Mouse (Mus musculus): ENCODE measurements around the gene Mycbp. TPM values are rescaled to one million over a fixed set of nuclear protein-coding genes. Genes with fewer than 3 reads are reported as not detected.

The Mycbp gene
- total and polyA plus RNA-seq, 3 experiments, result 15.3 to 24.4 (median 24.1) TPM

DNA sequence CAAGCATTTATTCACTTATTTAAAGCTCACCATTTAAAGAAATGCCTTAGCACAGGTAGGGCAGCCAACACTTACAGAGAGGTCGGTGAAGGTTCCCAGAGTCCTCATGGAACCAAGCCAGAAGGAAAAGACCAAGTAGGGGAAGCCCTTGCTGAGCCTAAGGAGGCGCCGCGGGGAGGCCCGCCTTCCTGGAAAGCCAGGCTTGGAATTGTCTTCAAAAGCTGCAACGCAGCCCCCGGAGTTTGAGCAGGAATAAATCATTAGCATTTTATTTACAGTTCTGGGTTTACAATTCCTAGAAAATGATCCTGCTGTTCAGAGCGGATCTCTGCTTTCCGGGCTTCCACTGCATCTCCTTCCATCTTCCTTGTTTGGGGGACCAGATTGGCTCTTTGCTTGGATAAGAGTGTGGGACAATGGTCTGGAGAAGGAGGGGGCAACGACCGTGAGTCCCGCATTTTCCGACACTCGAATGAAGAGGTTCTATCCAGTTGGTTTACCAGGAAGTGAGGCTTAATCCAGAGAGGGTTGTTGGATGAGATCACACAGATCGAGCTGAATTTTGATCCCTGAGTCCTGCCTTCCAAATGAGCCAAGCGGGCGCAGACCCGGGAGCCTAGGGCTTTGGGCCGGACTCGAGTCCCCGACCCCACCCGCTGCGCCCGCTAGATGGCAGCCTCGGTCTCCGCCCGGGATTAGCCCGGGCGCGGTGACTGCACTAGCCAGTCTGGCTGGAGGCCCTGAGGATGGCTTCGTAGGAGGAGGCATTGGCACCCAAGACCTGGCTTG, 52.3 kb downstream of the Mycbp start:
- H3K4me3 ChIP-seq, result no peak overlapping the region
- no peak overlapping the region for H3K9ac ChIP-seq (ENCODE audit: low read depth, low read length)
- no peak overlapping the region for H3K27ac ChIP-seq
- peaks cover 4% of the 10 kb centered on the region; the same call in 1 of the 2 replicates for H3K4me1 ChIP-seq (ENCODE audit: control insufficient read depth, insufficient read depth, low read length)
- H3K79me2 ChIP-seq (replicated peaks; ENCODE audit: control insufficient read depth, insufficient read depth, low read length), result no peaks in the 10 kb centered on the region
- no peak for TF ChIP-seq EP300 (IDR thresholded peaks at IDR 0.05; ENCODE audit: insufficient read depth, low read depth, low read length)
- TF ChIP-seq POLR2A (IDR thresholded peaks at IDR 0.05; ENCODE audit: insufficient read depth, low read depth, low read length), result no peak
- peak; percentile 88 for TF ChIP-seq CTCF (IDR thresholded peaks at IDR 0.05)
- peaks cover 2% of the 10 kb centered on the region; the same call in 1 of the 2 replicates for H3K27me3 ChIP-seq (ENCODE audit: control insufficient read depth, insufficient read depth, low read length)
- WGBS, result 5% methylated on average over 31 of the region's 31 CpGs
- intact Hi-C loops (cut with DNase I), result loop anchor here (10.0 kb wide), 1 partner anchor 268 kb away; no protein-coding TSS in a partner anchor
- peak; percentile 65 to 82 for DNase-seq
- H3K36me3 ChIP-seq (ENCODE audit: control insufficient read depth, insufficient read depth, low read length), result no peaks in the 10 kb centered on the region

- Histone ChIP-seq H3K79me2 (replicated peaks; ENCODE audit: control insufficient read depth, insufficient read depth, low read length) (no peaks in the 10 kb centered on the region), H3K27ac (no peak overlapping the region), H3K27me3 (ENCODE audit: control insufficient read depth, insufficient read depth, low read length) (peaks cover 2% of the 10 kb centered on the region; the same call in 1 of the 2 replicates), H3K4me1 (ENCODE audit: control insufficient read depth, insufficient read depth, low read length) (peaks cover 4% of the 10 kb centered on the region; the same call in 1 of the 2 replicates), H3K9ac (ENCODE audit: low read depth, low read length) (no peak overlapping the region), H3K36me3 (ENCODE audit: control insufficient read depth, insufficient read depth, low read length) (no peaks in the 10 kb centered on the region), H3K4me3 (no peak overlapping the region)
- no peak for DNase-seq
- TF ChIP-seq CTCF (IDR thresholded peaks at IDR 0.05), result no peak
- TF ChIP-seq POLR2A (IDR thresholded peaks at IDR 0.05; ENCODE audit: insufficient read depth, low read depth, low read length), result no peak
- no peak for TF ChIP-seq EP300 (IDR thresholded peaks at IDR 0.05; ENCODE audit: insufficient read depth, low read depth, low read length)
- WGBS, result 62% methylated on average over 4 of the region's 4 CpGs
- intact Hi-C loops (cut with DNase I), result loop anchor here (10.0 kb wide), 1 partner anchor 267 kb away; no protein-coding TSS in a partner anchor
Observed at GRCm38 (mm10) chr4:123957492-123957808, 52.8 kb downstream of the Mycbp start.

GRCm38 (mm10) chr4:123957891-123958290, 53.3 kb downstream of the Mycbp start:
- DNase-seq, result no peak
- Histone ChIP-seq H3K4me1 (ENCODE audit: control insufficient read depth, insufficient read depth, low read length) (peaks cover 4% of the 10 kb centered on the region; the same call in 1 of the 2 replicates), H3K27me3 (ENCODE audit: control insufficient read depth, insufficient read depth, low read length) (peaks cover 2% of the 10 kb centered on the region; the same call in 1 of the 2 replicates), H3K4me3 (no peak overlapping the region), H3K36me3 (ENCODE audit: control insufficient read depth, insufficient read depth, low read length) (no peaks in the 10 kb centered on the region), H3K79me2 (replicated peaks; ENCODE audit: control insufficient read depth, insufficient read depth, low read length) (no peaks in the 10 kb centered on the region), H3K27ac (no peak overlapping the region), H3K9ac (ENCODE audit: low read depth, low read length) (no peak overlapping the region)
- intact Hi-C loops (cut with DNase I), result loop anchor here (10.0 kb wide), 1 partner anchor 267 kb away; no protein-coding TSS in a partner anchor
- WGBS, result 48% methylated on average over 4 of the region's 4 CpGs
- TF ChIP-seq POLR2A (IDR thresholded peaks at IDR 0.05; ENCODE audit: insufficient read depth, low read depth, low read length) (no peak), EP300 (IDR thresholded peaks at IDR 0.05; ENCODE audit: insufficient read depth, low read depth, low read length) (no peak), CTCF (IDR thresholded peaks at IDR 0.05) (no peak)

- Histone ChIP-seq H3K27me3 (ENCODE audit: control insufficient read depth, insufficient read depth, low read length) (peaks cover 2% of the 10 kb centered on the region; the same call in 1 of the 2 replicates), H3K4me1 (ENCODE audit: control insufficient read depth, insufficient read depth, low read length) (peaks cover 4% of the 10 kb centered on the region; the same call in 1 of the 2 replicates), H3K27ac (no peak overlapping the region), H3K79me2 (replicated peaks; ENCODE audit: control insufficient read depth, insufficient read depth, low read length) (no peaks in the 10 kb centered on the region), H3K9ac (ENCODE audit: low read depth, low read length) (no peak overlapping the region), H3K36me3 (ENCODE audit: control insufficient read depth, insufficient read depth, low read length) (no peaks in the 10 kb centered on the region), H3K4me3 (no peak overlapping the region)
- 52% methylated on average over 4 of the region's 4 CpGs for WGBS
- intact Hi-C loops (cut with DNase I), result no loop called here
- no peak for DNase-seq
- TF ChIP-seq EP300 (IDR thresholded peaks at IDR 0.05; ENCODE audit: insufficient read depth, low read depth, low read length), result no peak
- no peak for TF ChIP-seq POLR2A (IDR thresholded peaks at IDR 0.05; ENCODE audit: insufficient read depth, low read depth, low read length)
- no peak for TF ChIP-seq CTCF (IDR thresholded peaks at IDR 0.05)
Observed at GRCm38 (mm10) chr4:123960955-123961354, 56.3 kb downstream of the Mycbp start.

Other genes starting within 250 kb of the Mycbp start
- 100 to 1,000 TPM; 222 to 223 TPM for gene Macf1, start 220.5 kb upstream of the Mycbp start, total RNA-seq (2021)
- gene Macf1, start 220.5 kb upstream of the Mycbp start, polyA plus RNA-seq (2012; rRNA removed), result 71.4 and 102 TPM in 2 replicates
- 100 to 1,000 TPM; 410 to 474 TPM for gene Ndufs5, start 186.6 kb upstream of the Mycbp start, total RNA-seq (2021)
- gene Ndufs5, start 186.6 kb upstream of the Mycbp start, polyA plus RNA-seq (2012; rRNA removed), result 197 and 331 TPM in 2 replicates
- 10 to 100 TPM; 24.2 to 28.3 TPM for gene Akirin1, start 154.5 kb upstream of the Mycbp start, total RNA-seq (2021)
- gene Akirin1, start 154.5 kb upstream of the Mycbp start, polyA plus RNA-seq (2012; rRNA removed), result 13.4 and 19.2 TPM in 2 replicates
- not detected for gene Rhbdl2, start 117.0 kb upstream of the Mycbp start, total RNA-seq (2021)
- gene Rhbdl2, start 117.0 kb upstream of the Mycbp start, polyA plus RNA-seq (2012; rRNA removed), result 0.23 and 0.33 TPM in 2 replicates
- gene 4933427I04Rik, start 45.2 kb upstream of the Mycbp start, total RNA-seq (2021), result not detected
- gene 4933427I04Rik, start 45.2 kb upstream of the Mycbp start, polyA plus RNA-seq (2012; rRNA removed), result not detected in 2 replicates
- gene Rragc, start 12.6 kb downstream of the Mycbp start, total RNA-seq (2021), result 10 to 100 TPM; 39.4 to 40.6 TPM
- gene Rragc, start 12.6 kb downstream of the Mycbp start, polyA plus RNA-seq (2012; rRNA removed), result 29.6 and 45.4 TPM in 2 replicates
- gene 4930535I16Rik, start 13.2 kb downstream of the Mycbp start, total RNA-seq (2021), result not detected
- not detected in 2 replicates for gene 4930535I16Rik, start 13.2 kb downstream of the Mycbp start, polyA plus RNA-seq (2012; rRNA removed)